Mouse (Mus musculus) adrenal gland (tissue): ENCODE measurements around the gene Ptpro.

Experiments
- intact Hi-C: fragments of 180-260 bp; cut with DNase I; formaldehyde crosslinking; loops from one replicate; pipeline ENCODE4 v1.15.1; 2025

Gene Ptpro

DNA sequence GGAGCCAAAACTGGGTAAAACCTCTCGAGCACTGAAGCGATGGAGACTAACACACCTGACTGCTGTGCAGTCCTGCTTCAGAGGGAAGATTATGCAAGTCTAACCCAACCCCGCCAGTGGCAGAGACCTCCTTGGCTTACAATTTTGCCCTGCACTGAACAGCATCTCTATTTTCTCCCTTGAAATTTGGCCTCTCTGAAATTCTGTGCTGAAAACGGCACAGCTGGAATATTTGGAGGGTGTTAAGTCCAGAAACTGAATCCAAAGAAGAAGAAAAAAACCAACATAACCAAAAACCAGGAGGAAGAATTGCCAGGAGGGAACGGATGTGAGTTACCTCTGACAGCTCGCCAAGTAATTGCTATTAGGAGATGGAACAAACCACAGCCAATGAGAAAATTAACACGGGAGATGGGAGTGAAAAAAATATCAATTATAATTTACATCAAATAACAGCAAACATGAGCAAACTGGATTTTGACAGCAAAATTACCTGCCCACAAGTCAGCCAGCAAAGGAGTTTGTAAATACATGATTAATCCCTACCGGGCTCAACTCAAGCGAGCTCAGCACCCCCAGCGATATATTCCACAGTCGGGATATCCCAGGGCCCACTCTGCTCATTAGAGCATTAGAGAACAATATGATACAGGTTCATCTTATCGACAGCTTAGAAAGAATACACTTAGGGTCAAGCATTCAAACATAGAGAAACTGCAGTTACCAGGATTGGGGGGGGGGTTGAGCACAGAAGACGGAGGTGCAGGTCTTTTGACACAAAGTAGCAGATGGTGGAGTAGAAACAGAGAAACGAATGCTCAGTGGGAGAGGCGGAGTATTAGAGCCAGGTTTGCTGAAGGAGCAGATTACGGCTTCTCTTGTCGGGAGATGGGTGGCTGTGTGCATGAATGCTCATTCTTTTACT, 241.4 kb downstream of the Ptpro start:
- intact Hi-C loops = no loop called here

DNA sequence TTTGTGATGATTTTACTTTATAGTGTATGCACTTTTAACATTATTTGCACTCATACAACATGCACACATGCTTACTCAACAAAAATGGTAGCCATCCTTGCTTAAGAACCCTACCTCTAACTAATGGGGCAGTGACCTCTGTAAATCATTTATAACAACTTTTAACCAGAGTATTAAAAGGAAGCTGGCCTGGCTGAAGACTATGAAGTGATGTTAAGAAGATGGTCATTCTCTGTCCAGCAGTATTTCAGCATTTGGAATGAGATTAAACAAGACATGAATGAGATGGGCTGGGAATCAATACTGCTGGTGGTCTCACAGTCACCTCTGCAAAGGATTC, 242.0 kb downstream of the Ptpro start:
- intact Hi-C loops = no loop called here

DNA sequence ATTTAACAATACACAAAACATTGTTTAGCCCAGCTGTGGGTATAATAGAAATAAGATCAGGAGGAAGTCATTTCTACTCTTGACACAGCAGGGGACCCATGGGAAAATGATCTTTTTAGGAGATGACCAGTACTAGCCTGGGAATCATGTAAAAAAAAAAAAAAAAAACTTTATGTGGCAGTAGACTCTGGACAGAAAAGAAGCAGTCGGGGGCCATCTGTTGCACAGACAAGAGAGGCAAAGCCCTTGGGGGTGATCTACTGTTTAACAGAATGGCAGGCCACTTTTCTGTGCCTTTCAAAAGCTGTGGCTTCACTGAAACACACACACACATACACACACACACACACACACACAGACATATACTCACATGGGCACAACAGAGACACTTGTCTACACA, 242.7 kb downstream of the Ptpro start:
- intact Hi-C loops = no loop called here

DNA sequence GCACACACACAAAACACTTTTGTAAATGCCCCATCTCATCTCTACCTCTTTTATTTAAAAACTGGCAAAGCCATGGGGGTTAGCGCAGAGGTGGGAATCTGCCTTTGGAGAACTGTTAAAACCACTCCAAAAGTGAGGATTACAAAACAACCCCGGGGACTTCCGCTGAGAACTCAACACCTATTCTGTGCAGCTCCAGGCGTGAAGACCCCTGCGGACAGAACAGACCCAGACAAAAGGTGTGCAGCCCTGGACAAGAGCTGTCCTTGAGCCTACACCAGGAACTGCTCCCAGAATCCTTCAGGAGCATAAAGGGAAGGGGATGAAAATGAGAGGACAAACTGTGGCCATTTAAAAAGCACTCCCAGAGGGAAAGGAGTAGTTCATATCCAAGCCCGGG, 243.1 kb downstream of the Ptpro start:
- intact Hi-C loops = no loop called here

DNA sequence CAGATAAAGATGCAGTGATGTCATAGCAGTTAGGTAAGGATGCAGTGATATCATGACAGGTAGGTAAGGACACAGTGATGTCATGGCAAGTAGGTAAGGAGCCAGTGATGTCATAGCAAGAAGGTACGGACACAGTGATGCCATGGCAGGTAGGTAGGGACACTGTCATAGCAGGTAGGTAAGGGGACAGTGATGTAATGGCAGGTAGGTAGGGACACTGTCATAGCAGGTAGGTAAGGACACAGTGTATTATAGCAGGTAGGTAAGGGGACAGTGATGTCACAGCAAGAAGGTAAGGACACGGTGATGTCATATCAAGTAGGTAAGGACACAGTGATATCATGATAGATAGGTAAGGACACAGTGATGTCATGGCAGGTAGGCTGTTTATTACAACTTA, 244.4 kb downstream of the Ptpro start:
- intact Hi-C loops = no loop called here

DNA sequence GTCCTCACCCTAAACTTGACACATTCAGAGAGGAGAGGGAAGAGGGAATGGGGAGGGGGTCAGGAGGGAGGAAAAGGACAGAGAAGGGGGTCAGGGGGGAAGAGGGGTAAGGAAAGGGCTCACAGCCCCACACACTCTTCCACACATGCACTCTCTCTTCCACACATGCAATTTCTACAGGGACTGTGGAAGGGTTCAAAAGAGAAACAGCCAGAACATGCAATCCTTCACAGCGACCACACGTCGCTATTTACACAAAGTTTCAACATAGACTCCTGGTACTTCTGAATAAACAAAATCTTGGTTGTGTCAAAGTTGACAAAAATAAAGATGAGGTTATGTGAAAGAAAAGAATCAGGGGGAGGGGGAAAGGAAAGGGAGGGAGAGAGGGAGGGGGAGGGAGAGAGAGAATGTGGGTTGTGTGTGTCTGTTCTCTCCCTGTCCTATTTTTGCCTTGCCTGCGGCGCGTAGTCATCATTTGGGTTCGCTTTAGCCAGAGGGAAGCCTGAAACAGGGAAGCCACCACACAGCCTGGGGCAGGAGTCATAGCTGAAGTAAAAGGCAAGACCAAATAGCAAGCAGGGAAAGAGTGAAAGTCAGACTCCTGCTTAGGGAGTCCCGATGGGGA, 245.2 kb downstream of the Ptpro start:
- intact Hi-C loops = no loop called here

DNA sequence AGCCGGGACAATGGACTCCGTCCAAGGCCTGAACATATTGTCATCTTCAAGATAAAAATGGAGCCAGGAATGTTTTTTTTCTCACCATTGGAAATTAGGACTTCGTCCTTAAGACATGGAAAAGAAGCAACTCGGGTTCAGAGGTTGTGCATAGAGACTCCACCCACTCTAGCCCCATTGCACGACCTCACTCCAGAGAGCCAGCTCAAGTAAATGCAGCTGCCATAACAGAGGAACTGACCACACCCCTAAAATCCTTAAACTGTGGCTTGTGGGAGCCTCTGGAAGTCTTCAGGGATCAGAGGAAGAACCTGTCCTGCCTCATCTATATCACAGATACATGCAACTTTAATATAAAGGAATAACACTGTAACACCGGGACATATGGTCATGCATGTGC, 246.7 kb downstream of the Ptpro start:
- intact Hi-C loops = no loop called here

DNA sequence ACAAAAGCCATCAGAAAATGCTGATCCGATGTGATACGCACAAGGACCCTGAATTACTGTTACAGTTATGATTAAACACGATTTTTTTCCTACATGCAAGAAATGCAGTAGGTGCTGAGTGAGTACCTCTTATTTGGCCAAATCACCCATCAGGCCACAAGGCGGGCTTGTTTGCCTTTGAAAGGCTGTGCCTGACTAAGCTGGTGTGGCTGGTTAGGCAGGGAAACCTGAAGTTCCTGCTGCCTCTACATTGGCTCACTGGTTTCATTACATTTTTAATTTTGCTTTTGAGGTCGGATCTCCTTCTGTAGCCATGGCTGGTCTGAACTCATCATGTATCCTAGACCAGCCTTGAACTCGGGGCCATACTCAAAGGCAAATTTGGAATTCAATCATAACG, 250.9 kb downstream of the Ptpro start:
- intact Hi-C loops = no loop called here

DNA sequence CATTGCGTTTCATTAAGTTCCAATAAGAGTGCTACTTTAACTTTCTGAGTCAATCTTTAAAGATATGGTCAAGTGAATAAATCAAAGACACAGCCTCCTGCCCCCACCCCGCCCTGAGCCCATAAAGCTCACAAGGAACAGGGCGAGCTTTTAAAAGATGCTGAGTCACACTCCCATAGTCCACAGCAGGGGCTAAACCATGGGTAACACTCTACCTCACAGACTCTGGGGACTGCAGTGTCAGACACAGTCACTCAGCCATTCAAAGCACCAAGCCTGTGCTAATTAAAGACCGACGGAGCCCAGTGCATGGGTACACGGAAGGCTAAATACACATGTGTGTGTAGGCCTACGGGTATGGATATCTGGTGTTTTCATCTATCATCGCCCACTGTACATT, 251.3 kb downstream of the Ptpro start:
- intact Hi-C loops = no loop called here

DNA sequence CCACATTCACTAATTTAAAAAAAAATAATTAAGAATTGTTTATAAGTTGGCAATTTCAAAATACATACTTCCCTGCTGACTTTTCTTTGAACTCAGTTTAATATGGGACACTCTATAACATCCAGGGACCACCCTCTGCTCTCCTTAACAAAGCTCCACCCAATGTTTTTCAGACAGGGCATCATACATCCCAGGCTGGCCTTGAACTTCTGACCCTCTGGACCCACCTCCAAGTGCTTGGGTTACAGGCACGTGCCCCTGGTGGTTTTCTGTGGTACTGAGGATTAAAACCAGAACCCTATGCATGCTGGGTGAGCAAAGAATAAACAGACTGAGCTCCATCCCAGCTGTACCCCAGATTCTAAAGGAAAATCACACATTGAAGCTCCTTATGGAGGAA, 251.9 kb downstream of the Ptpro start:
- intact Hi-C loops = no loop called here

DNA sequence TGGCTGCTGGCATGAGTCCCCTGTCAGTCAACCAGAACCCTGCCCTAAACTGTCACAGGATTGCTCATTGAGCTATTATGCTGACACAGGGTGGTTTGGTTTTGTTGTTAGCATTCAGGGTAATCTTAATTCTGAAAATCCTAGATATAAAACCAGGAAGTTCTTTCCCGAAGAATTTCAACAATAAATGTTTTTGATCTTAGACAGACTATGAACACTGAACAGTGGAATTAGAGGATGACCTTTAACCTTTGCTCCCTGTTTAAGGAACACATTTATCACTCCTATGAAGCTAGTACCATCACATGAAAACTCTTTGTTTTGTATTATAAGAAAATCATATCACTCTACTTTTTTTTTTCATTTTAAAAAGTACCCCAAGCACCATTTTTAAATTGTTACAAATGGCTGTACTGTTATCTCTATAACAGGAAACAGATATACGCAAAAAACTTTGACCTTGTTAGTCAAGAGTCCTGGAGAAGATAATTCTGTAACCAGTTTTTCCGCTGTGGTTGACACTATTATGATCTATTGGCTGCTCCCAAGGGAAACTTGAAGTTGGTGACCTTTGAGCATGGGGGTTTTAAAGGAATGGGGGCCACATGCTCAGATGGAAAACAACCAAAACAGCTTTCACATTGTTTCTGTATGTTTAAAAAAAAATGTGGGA, 253.6 kb downstream of the Ptpro start:
- intact Hi-C loops = no loop called here

DNA sequence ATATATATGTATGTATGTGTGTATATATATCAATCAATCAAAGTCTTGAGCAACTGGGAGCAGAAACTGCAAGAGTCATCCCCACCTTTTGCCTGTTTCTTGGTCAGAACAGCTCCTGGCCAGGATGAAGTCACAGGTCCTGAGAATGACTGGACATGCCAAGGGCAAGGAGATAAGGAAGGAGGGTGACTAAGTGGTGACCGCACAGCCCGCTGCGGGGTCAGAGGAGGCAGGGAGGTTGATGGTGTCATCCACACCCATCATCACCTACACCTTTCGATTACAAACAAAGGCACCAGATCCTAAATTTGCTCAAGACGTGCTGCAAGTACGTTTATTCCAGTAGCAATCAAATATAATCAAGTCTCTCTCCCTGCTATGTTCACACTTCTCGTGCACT, 254.4 kb downstream of the Ptpro start:
- intact Hi-C loops = no loop called here

DNA sequence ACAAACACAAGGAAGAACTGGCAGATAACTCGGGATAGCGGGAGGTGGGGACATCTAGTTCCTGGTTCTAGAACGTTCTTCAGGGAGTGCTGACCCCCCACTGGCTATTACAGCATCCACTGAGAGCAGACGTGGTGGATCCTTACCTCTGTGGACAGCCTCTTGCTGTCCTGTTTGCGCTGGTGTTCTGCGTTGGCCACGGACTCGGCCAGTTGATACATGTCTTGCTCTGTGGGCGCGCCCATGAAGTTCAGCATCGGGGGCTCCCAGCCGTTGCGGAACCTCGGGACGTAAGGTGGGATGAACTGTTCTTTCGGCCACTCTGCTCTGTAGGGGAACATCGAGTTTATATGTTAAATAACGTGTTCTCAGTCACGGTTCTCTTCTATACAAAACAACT, 256.8 kb downstream of the Ptpro start:
- intact Hi-C loops = no loop called here

DNA sequence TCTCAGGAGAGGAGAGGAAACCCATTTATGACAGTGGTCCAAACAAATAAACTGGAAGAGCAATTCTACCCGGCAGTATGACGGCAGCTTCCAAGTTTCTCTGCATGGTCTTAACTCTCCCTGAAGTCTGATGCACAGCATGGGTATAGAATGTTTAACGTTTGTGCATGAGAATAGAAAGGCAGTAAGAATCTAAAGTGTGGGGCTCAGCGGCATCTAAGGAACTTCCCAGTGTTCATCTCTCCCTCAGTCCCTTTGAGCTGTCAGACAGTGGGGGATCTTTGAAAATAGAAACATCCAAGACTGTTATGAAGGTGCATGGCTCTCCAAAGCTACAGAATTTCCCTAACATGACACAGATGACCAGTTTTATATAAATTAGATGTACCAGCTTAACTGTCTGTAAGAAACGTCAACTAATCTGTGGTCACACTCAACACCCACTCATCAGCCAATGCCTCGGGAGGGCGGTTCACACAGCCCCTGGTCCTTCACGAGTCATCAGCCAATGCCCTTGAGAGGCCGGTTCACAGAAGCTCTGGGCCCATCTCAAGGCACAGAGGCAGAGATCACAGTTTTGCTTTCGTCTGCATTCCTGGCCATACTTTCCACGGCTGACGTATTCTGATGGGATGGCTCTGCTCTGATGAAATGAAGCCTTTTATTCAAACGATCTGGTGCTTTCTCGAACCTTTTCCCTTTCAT, 257.4 kb downstream of the Ptpro start:
- intact Hi-C loops = no loop called here

DNA sequence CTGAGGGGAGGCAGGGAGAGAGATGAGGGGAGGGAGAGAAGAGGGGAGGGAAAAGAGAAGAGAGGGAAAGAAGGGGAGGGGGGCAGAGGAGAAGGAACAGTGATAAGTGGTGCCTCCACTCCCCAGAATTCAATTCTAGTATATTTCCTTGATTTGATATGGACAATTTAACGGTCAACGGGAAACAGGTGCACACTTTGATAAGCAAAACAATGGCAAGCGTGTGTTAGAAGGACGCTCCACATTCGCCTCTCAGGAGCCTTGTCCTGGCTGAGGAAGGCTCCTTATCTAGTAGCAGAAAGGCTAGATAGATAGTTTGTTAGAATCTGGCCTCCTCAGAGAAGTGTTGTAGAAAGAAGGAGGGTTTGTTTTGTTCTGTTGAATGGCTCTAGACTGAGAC, 260.6 kb downstream of the Ptpro start:
- intact Hi-C loops = no loop called here
